Mouse (Mus musculus) right cerebral cortex, adult 18-20 months (tissue): Measurements from ENCODE around the gene Txndc15.

Source experiments
- DNase-seq: peaks from one replicate; pipeline ENCODE4 v3.0.0; 2022; ENCODE audit warnings: mixed read lengths

The Txndc15 gene

DNA sequence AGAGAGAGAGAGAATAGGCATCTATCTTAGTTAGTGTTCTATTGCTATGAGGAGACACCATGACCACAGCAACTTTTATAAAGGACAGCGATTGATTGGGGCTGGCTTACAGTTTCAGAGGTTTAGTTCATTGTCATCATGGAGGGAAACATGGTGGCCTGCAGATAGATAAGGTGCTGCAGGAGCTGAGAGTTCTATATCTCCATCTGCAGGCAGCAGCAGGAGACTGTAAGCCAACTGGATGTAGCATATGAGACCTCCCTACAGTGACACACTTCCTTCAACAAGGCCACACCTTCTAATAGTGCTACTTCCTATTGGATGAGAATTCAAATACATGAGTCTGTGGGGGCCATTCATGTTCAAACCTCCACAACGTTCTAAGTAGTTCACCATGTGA lies 17.7 kb downstream of the Txndc15 start:
- DNase-seq = no peak

DNA sequence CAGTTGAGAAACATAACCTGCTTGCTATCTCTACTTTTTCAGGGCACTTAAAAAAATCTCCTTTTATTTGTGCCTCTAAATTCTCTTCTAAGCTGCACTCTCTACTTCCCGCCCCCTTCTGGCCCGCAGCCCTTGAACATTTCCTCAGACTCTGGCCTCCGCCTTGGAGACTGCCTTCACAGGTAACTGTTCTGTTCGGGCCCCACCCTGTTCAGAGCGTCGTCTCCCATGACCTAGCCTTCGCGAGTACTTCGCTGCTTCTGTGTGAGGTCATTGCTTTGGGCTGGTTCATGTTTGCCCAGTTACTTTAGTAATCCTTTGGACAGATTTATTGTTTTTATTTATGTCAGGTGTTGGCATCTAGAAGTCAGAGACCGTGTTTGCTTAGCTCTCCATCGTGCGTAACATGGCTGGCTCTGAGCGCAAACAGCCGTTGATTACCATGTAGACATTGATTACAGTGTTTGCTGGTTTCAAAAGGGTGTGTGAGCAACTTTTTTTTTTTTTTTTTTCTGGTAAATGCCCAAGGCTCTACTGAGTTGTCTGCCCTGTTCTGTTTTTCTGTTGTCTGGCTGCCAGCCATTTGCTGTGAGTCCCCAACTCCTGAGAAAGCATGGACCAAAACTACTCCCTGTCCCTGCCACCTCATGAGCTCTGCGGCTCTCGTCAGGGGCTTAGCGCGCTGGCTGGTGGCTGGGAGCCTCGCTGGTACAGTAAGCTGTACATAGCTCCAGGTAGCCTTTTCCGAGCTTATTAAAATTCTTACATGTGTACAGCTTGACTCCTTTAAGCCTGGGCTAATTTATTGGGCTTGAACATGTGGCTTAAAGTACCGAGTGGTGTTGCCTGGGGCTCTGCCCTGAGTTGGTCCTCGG lies 19.4 kb downstream of the Txndc15 start:
- no peak for DNase-seq

DNA sequence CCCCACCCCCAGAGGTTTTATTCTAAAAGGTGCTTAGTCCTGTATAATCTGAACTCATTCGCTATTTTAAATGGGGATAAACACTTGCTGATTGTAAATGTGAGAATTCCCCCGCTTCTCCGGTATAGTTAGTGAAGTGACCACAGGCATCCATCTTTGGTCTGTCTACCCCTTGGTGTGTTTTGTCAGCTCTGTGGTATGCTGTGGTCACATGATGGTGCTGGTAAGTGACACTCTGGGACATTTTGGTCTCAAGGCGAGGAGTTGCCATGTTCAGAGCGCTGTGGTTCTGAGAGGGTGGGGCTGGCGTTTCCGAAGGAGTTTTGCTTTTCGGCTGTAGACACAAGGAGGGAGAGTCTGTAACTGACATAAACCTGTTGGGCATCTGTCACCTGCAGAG lies 23.4 kb downstream of the Txndc15 start:
- DNase-seq = no peak

DNA sequence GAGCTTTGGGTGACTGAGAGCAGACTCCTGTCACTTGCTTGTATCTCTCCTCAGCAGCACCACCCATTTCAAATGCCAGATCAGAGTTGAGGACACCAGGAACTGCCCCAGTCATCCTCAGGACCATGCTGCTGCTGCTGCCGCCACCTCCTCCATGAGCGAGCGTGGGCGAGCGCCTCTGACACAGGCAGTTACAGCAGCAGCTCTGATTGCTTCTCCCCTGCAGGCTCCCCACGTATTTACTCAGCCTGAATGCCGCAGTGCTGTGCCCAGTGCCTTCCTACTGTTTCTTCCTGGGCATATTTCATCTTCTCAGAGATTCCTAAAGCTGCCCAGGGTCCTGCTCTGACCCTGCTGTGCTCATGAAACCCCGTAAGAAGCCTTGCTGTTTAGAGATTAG lies 27.9 kb downstream of the Txndc15 start:
- DNase-seq = peak; percentile 46

DNA sequence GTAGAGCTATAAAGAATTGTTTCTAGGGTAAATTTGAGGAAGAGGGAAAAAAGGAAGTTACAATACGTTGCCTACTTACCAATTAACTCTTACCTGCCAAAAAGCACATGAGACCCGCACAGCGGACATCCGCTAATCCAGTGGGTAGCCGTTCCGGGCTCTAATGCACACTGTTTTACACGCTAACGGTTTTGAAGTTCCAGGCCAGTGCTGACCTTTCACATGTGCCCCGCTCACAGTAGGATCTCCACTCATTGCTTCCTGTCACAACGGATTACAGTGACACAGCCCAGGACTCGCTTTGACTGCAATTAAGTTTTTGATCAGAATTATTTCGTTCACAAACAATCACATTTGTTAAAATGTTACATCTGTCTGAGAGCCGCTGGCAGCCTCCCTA lies 39.9 kb downstream of the Txndc15 start:
- no peak for DNase-seq

DNA sequence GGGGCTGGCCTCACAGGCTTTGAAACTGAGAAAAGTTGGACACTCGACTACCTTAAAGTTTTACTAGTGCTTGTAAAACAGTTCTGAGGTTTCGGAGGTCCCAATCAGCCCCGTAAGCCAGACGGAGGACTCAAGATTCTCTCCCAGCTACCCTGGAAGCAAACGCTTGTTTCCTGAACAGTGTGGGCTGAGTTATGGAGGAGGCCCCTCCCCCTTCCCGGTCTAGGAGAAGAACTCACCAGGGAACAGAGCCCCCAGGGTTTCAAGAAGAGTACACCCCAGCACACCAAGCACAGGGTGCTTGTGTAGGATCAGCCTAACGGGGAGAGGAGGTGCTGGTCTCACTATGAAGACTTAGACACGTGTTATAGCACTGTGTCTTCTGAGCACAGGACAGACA lies 42.3 kb downstream of the Txndc15 start:
- no peak for DNase-seq

DNA sequence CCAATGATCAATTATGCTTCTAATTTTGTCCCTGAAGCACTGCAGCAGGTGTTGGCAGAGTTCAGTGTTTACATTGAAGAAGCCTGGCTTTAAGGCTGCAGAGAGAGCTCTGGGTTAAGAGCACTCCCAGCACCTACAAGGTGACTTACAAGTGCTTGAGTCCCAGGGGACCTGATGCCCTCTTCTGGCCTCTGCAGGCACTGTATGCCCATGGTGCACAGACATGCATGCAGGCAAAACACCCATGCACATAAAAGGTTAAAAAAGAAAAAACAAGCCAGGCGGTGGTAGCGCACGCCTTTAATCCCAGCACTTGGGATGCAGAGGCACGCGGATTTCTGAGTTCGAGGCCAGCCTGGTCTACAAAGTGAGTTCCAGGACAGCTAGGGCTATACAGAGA lies 43.2 kb downstream of the Txndc15 start:
- DNase-seq = no peak

DNA sequence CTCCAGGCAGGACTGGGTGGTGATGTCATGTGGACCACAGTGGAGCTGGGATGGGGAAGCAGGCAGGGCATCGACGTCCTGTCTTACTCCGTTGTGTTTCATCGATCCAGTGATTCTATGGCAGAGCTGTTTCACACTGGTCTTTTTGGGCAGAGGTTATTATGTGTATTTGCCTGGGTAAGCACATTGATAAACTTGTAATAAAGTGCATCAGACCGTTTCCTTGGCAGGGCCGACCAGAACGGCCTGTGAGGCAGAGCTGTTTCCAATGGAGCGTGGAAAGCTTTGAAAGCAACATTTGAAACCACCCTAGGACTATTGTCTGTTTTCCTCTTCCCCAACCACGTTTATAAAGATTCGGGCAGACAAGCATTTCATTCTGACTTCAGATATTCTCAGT lies 46.1 kb downstream of the Txndc15 start:
- DNase-seq = no peak

DNA sequence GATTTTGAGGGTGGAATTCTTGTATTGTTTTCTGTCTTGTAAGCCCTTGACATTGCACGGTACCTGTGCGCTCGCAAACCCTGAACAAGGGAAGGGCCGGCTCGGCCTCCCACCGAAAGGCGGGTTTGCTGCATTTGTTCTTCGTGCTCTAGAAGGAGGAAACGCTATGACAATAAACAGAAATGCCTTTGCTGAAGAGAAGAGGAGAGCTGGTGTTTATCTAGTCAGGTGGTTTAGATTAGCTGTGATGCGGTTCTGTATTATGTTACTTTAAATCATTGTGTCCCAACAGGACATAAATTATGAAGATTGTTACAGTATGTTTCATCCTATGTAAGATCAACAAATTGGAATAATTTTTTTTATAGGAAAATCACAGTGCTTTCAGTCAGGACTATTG lies 47.0 kb downstream of the Txndc15 start:
- no peak for DNase-seq

DNA sequence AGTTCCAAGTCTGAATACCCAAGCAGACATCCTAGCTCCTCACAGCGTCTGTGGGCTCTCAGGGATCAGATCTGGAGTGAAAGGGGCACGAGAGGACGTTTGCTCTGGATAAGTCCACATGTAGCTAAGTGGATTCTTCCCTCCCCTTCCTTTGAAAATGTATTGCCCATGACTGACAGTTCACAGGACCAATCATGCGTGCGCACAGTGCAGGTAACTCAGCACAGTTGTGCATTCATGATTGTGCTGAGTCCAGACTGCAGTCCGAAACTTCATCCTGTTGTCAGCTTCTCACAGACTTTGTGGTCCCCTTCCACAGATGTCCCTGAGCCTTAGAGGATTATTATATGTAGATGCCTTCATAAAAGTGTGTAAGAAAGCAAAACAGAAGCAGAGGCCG lies 59.9 kb downstream of the Txndc15 start:
- no peak for DNase-seq

DNA sequence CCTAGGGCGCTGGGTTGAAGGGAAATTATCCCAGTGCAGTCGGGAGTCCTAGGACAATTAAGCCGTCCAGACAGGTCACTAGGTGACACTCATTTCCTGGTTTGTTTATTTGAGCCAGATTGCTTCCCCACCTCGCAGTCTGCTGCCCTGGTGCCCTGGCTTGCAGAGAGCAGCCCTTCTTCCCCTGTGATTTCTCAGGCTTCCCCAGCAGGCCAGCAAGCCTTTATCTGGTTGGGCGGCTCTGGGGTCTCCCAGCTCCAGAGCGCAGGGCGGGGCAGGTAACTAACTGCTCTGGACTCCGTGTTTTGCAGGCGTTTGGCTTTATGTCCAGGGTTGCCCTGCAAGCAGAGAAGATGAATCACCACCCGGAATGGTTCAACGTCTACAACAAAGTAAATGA lies 60.6 kb downstream of the Txndc15 start:
- DNase-seq = no peak
